Mouse (Mus musculus): ENCODE measurements around the gene Svopl. TPM values are rescaled to one million over a fixed set of nuclear protein-coding genes. Genes with fewer than 3 reads are reported as not detected.

Svopl gene
- total RNA-seq (2021), result under 1 TPM; 0.22 to 0.58 TPM

GRCm38 (mm10) chr6:38046838-38047237, at the start of gene Svopl:
Gene Svopl (minus strand): TSS chr6:38046996.
- DNase-seq, result no peak

GRCm38 (mm10) chr6:38094701-38095100, 47.9 kb upstream of the Svopl start:
- DNase-seq, result no peak

- no peak for DNase-seq
Observed at GRCm38 (mm10) chr6:38092539-38092938, 45.7 kb upstream of the Svopl start.

- no peak for DNase-seq
Observed at GRCm38 (mm10) chr6:38087242-38088026, 40.6 kb upstream of the Svopl start.

GRCm38 (mm10) chr6:38083204-38083603, 36.4 kb upstream of the Svopl start:
- DNase-seq, result no peak

GRCm38 (mm10) chr6:38081727-38082341, 35.0 kb upstream of the Svopl start:
- DNase-seq, result peak in 1 of 2 experiments; percentile 3

- DNase-seq, result no peak
Observed at GRCm38 (mm10) chr6:38080364-38080763, 33.6 kb upstream of the Svopl start.

GRCm38 (mm10) chr6:38073592-38073991, 26.8 kb upstream of the Svopl start:
- no peak for DNase-seq

- DNase-seq, result no peak
Observed at GRCm38 (mm10) chr6:38072137-38072796, 25.5 kb upstream of the Svopl start.

GRCm38 (mm10) chr6:38071256-38071655, 24.5 kb upstream of the Svopl start:
- no peak for DNase-seq

- DNase-seq, result peak; percentile 44 to 52
Observed at GRCm38 (mm10) chr6:38066215-38066614, 19.4 kb upstream of the Svopl start.

GRCm38 (mm10) chr6:38065501-38066122, 18.8 kb upstream of the Svopl start:
- DNase-seq, result peak; percentile 48 to 54

GRCm38 (mm10) chr6:38065122-38065500, 18.3 kb upstream of the Svopl start:
- DNase-seq, result peak; percentile 45 to 52

GRCm38 (mm10) chr6:38064621-38065020, 17.8 kb upstream of the Svopl start:
- no peak for DNase-seq

- DNase-seq, result no peak
Observed at GRCm38 (mm10) chr6:38058805-38059204, 12.0 kb upstream of the Svopl start.

GRCm38 (mm10) chr6:38055471-38056330, 8.9 kb upstream of the Svopl start:
- no peak for DNase-seq

- DNase-seq, result no peak
Observed at GRCm38 (mm10) chr6:38049601-38050000, 2.8 kb upstream of the Svopl start.

GRCm38 (mm10) chr6:38048800-38049561, 2.2 kb upstream of the Svopl start:
- no peak for DNase-seq

- no peak for DNase-seq
Observed at GRCm38 (mm10) chr6:38048003-38048402, 1.2 kb upstream of the Svopl start.

- no peak for DNase-seq
Observed at GRCm38 (mm10) chr6:38032801-38033566, 13.8 kb downstream of the Svopl start.
